Mouse (Mus musculus): Measurements from ENCODE around the gene Rgs13. TPM values are rescaled to one million over a fixed set of nuclear protein-coding genes. Genes with fewer than 3 reads are reported as not detected.
"Not testable (repeated sequence)": the region's sequence is repeated elsewhere in the genome, so short reads cannot be mapped to it uniquely, and the experiment has no call there.

Rgs13 gene
- polyA plus RNA-seq, 1 experiment from 2014 or later = 2.8 TPM

DNA sequence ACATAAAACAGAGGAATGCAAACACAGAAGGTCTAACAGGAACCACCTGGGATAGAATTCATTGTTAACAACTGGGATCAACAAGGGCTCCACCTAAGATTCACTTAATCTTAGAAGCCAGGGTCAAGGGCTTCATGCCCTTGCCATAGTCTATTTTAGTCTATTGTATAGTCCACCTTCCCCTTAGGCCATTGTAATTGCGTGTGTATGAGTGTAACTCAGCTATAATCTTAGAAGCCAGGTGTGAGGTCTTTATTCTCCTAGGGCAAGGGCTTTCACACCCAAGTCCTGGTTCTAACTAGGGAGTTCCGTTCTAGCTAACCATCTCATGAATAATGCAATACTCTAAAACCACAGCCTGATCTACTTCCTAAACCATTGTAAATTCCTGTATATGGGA is 35.8 kb downstream of the Rgs13 start:
- H3K4me2 ChIP-seq; H3K4me1 ChIP-seq; H3K36me3 ChIP-seq (replicated peaks); ATAC-seq (ENCODE audit: low FRiP score); H3K27me3 ChIP-seq; H3K27ac ChIP-seq; H3K4me3 ChIP-seq (replicated peaks); H3K9ac ChIP-seq; H3K9me3 ChIP-seq: not testable (repeated sequence)
- 79% methylated on average over 2 of the region's 2 CpGs for WGBS

DNA sequence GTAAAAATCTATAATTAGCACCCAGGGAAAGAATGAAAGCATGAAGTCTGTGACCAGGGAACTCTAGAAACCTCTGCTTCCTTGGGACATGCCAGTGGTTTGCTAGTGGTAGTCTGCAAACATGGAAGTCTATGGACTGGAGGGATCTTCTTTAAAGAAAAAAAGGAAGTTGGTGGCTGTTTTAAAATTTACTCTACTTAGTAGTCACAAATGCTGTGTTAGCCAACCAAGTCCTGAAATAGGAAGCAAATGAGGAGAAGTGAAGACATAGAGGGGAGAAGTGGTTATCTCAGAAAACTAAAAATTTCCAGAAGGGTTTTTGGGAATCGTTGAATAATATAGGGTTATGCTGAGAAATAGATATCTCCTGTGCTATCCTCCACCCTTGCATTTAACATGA is 37.3 kb downstream of the Rgs13 start:
- no peaks in the 10 kb centered on the region for H3K4me1 ChIP-seq
- no peaks in the 10 kb centered on the region for H3K27me3 ChIP-seq
- H3K4me2 ChIP-seq = no peak overlapping the region
- H3K27ac ChIP-seq = no peak overlapping the region
- 97% methylated on average over 1 of the region's 1 CpGs for WGBS
- no peaks in the 10 kb centered on the region for H3K36me3 ChIP-seq (replicated peaks)
- H3K9ac ChIP-seq = no peak overlapping the region
- no peaks in the 10 kb centered on the region for H3K9me3 ChIP-seq
- ATAC-seq (ENCODE audit: low FRiP score) = no peak
- no peak overlapping the region for H3K4me3 ChIP-seq (replicated peaks)

DNA sequence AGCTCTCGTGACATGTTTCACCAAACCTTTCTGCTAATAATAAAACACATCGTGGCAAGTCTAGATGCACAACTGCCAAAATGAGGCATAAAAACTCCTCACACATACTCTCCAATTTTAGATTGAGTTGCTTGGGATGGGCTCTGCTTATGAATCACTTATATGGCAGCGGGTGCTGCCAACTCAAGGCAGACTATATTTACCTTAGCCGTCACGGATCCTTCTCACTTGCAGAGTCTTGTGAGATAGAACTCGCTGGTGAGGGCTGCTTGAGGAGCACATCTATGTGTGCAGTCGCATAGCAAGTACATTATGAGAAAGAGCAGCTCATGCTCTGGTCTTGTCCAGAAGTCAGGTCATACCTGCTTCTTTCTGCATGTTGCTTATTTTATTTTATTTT is 49.2 kb downstream of the Rgs13 start:
- Histone ChIP-seq H3K27ac (no peak overlapping the region), H3K4me1 (no peaks in the 10 kb centered on the region), H3K4me3 (replicated peaks) (no peak overlapping the region), H3K36me3 (replicated peaks) (no peaks in the 10 kb centered on the region), H3K9me3 (no peaks in the 10 kb centered on the region), H3K27me3 (no peaks in the 10 kb centered on the region), H3K4me2 (no peak overlapping the region), H3K9ac (no peak overlapping the region)
- no peak for ATAC-seq (ENCODE audit: low FRiP score)
- 84% methylated on average over 7 of the region's 7 CpGs for WGBS

DNA sequence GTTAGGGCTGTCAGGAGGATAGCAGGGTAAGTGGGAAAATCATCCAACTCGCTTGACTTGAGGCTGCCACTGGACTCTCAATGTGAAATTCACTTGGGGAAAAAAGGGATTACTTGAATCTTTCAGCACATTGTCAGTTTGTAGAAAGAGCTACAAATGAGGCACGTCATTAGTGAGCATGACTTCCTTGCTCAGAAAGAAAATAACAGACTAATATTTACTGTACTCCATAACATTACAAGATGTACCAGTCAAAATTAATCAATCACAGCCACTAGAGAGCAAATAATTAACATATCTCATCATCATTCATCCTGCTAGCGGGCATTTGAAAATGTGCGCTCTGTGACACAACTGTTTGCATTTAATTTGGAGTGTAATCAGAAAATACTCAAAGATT is 57.1 kb downstream of the Rgs13 start:
- no peak for ATAC-seq (ENCODE audit: low FRiP score)
- 76% methylated on average over 4 of the region's 4 CpGs for WGBS

DNA sequence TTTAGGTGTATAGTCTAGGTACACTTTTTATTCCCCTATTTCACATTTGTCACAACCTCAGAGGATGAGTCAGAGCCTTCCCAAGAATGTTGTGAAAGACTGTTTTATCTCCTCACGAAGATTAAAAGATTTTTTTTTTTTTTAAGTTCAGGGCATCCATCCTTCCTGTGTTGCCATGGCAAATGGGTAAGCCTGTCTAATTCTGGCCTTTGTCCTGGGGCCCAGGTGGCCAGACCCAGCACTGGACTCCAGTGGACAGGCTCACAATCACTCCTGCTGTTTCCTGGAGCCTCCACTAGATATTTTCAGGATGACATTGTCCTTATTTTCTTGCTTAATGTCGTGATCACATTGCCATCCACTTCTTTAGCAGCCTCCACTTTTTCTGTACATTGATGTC is 57.7 kb downstream of the Rgs13 start:
- 54% methylated on average over 2 of the region's 2 CpGs for WGBS
- H3K4me1 ChIP-seq = no peaks in the 10 kb centered on the region
- H3K27me3 ChIP-seq = no peaks in the 10 kb centered on the region
- no peak overlapping the region for H3K9ac ChIP-seq
- no peaks in the 10 kb centered on the region for H3K36me3 ChIP-seq (replicated peaks)
- ATAC-seq (ENCODE audit: low FRiP score) = no peak
- H3K27ac ChIP-seq = no peak overlapping the region
- H3K4me3 ChIP-seq (replicated peaks) = no peak overlapping the region
- no peaks in the 10 kb centered on the region for H3K9me3 ChIP-seq
- no peak overlapping the region for H3K4me2 ChIP-seq

More for the DNA sequence above, 57.1 kb downstream of the Rgs13 start:
- Histone ChIP-seq H3K4me3 (replicated peaks) (no peak overlapping the region), H3K4me1 (no peaks in the 10 kb centered on the region), H3K4me2 (no peak overlapping the region), H3K9ac (no peak overlapping the region), H3K27ac (no peak overlapping the region), H3K36me3 (replicated peaks) (no peaks in the 10 kb centered on the region), H3K9me3 (no peaks in the 10 kb centered on the region), H3K27me3 (no peaks in the 10 kb centered on the region)

DNA sequence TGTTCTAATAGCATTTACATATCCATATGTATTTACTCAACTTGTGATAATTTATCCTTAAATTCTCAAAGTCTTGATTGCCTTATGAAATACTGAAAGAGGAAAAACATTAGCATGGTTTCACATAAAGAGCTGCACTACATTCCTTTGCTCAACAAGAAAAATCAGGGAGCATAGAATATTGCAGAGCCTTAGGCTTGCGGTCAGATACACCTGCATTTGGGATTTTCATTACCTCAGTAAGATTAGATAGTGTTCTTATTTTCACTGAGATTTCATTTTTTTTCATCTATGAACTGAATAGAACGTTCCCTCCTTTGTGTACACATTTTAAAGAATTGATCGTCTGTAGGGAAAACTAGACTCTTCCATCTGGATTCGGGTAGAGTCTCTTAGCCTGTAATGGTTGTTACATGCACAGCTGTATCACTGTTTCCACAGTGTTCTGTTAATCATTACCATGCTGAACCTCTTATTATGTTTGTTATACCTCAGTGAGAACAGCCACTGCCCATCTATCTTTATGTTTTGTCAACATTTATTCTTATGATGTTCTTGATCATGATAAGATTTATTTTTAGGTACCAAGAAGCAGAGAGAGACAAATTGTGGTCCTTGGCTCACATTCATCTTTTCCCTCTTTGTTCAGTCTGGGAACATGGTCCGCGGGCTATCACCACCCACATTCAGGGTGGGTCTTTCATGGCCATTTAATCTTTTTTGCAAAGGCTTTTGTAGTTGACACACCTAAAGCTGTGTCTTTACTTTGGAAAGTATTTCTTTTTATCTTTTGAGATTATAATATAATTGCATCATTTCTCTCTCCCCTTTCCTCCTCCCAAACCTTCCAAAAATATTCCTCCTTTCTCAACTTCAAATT is 61.1 kb downstream of the Rgs13 start:
- Histone ChIP-seq H3K9me3 (no peaks in the 10 kb centered on the region), H3K9ac (no peak overlapping the region), H3K4me3 (replicated peaks) (no peak overlapping the region), H3K36me3 (replicated peaks) (no peaks in the 10 kb centered on the region), H3K4me1 (no peaks in the 10 kb centered on the region), H3K4me2 (no peak overlapping the region), H3K27ac (no peak overlapping the region), H3K27me3 (no peaks in the 10 kb centered on the region)
- ATAC-seq (ENCODE audit: low FRiP score) = no peak
- 84% methylated on average over 6 of the region's 6 CpGs for WGBS

DNA sequence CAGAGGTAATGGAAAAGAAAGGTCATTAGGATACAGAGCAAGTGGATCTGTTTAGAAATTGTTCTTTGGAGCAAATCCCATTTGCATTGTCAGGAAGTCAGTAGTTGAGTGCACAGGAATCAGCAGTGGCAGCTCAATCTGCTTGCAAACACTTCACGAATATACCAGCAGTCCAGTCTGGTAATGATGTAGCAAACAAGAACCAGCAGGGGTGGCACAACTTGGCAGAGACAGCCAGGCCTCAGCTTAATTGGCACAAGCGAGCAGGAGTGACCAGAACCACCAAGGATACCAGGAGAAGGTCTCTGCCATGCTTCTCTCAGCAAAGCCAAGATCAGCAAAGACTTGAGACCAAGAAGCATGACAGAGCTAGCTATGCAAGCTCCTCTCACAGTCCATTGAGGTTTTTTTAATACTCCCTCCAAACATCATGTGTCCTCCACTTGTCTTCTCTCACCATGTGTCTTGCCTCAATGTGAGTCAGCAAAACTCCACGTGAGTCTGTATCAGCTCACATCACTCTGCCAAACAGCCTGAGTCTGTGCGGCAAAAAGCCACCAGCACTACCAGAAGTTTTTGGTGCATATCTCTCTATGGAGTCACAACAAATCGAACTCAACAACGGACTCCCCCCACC is 63.6 kb downstream of the Rgs13 start:
- no peaks in the 10 kb centered on the region for H3K4me1 ChIP-seq
- H3K9ac ChIP-seq = no peak overlapping the region
- no peak for ATAC-seq (ENCODE audit: low FRiP score)
- no peak overlapping the region for H3K4me3 ChIP-seq (replicated peaks)
- no peaks in the 10 kb centered on the region for H3K9me3 ChIP-seq
- no peaks in the 10 kb centered on the region for H3K36me3 ChIP-seq (replicated peaks)
- no peak overlapping the region for H3K27ac ChIP-seq
- 86% methylated on average over 6 of the region's 6 CpGs for WGBS
- no peaks in the 10 kb centered on the region for H3K27me3 ChIP-seq
- no peak overlapping the region for H3K4me2 ChIP-seq

DNA sequence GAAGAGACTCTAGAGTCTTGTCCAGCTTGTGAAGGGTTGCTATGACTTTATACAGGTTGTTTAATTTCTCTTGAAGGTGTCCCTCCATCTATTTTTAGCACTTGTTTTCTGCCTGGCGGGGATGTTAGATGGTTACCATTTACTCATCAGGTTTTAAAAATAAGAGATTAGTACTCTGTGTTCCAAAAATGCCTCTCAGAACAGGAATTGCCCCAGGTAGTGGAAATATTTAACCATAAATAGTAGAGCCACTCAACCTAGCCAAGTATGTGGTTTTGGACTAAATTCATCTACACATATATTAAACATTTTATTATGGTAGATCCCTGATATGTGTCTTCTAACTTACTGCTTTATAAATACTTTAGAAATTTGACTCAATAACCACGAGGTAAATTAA is 64.2 kb downstream of the Rgs13 start:
- H3K9me3 ChIP-seq = no peaks in the 10 kb centered on the region
- no peak overlapping the region for H3K4me3 ChIP-seq (replicated peaks)
- H3K4me2 ChIP-seq = no peak overlapping the region
- ATAC-seq (ENCODE audit: low FRiP score) = no peak
- H3K9ac ChIP-seq = no peak overlapping the region
- no peaks in the 10 kb centered on the region for H3K27me3 ChIP-seq
- 78% methylated on average over 2 of the region's 2 CpGs for WGBS
- H3K4me1 ChIP-seq = no peaks in the 10 kb centered on the region
- H3K36me3 ChIP-seq (replicated peaks) = no peaks in the 10 kb centered on the region
- no peak overlapping the region for H3K27ac ChIP-seq

DNA sequence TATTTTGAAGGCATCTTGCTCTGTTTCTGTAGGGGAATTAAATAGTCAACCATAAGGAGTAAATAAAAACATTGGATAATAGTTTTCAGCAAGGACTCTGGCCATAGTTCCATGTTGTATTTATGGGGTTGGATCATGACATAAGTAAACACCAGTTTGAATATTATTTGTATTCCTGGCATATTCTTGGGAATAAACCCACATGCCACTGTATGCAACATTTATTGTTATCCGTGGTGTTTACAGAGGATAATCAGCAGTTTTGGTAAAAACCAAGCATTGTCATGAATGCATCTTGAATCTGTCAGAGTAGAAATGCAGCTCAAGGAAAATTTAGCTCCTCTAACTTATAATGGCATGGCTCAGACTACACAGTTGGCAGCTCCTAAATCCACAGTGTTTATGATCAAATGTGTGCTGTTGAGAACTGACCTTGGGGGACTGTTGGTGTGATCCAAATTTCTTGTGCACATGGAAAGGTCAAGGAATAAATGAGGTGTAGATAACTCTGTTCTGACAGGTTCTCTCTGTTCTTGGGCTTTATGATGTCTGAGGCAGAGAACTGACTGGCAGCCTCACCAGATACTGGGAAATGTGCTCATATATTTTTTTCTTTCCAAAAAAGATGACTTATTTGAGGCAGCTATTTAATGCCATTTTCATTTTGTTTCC is 78.4 kb downstream of the Rgs13 start:
- no peak for ATAC-seq (ENCODE audit: low FRiP score)
- no peaks in the 10 kb centered on the region for H3K4me1 ChIP-seq
- H3K36me3 ChIP-seq (replicated peaks) = no peaks in the 10 kb centered on the region
- no peak overlapping the region for H3K4me2 ChIP-seq
- H3K4me3 ChIP-seq (replicated peaks) = no peak overlapping the region
- WGBS = 78% methylated on average over 1 of the region's 1 CpGs
- H3K27me3 ChIP-seq = no peaks in the 10 kb centered on the region
- H3K9me3 ChIP-seq = no peaks in the 10 kb centered on the region
- H3K27ac ChIP-seq = no peak overlapping the region
- no peak overlapping the region for H3K9ac ChIP-seq

DNA sequence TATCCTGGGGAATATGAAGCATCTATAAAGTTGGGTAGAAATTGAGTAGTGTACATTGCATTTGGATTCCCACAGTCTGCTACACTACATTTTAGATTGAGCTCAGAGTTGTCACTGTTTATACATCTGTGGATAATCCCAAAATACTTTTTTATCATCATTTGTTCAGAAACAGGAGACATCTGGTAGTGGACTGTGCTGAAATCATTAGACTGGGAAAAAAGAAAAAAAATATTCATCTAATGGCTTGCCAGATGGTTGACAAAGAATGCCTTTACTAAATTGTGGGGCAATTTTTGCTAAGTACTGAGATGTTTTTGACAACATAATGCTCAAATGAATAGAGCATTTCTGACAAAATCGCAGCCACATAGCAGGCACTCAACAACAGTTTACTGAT is 86.8 kb downstream of the Rgs13 start:
- Histone ChIP-seq H3K4me3 (replicated peaks) (no peak overlapping the region), H3K4me1 (no peaks in the 10 kb centered on the region), H3K9ac (no peak overlapping the region), H3K36me3 (replicated peaks) (no peaks in the 10 kb centered on the region), H3K9me3 (no peaks in the 10 kb centered on the region), H3K4me2 (no peak overlapping the region), H3K27ac (no peak overlapping the region), H3K27me3 (no peaks in the 10 kb centered on the region)
- no peak for ATAC-seq (ENCODE audit: low FRiP score)
- WGBS = 92% methylated on average over 1 of the region's 1 CpGs
